Mouse (Mus musculus) bone marrow, adult 2 months (tissue): ENCODE data around the gene 4930572O03Rik.
"Not testable (repeated sequence)": the region's sequence is repeated elsewhere in the genome, so short reads cannot be mapped to it uniquely, and the experiment has no call there.

Experiments
- CTCF ChIP-seq: fragments of 200-500 bp; IDR thresholded peaks from 2 replicates; pipeline ENCODE4 v1.5.1; 2011; ENCODE audit warnings: low read length, control low read depth; ENCODE audit not compliant: control insufficient read depth, insufficient read depth
- POLR2A ChIP-seq: fragments of 200-500 bp; IDR thresholded peaks from 2 replicates; pipeline ENCODE4 v1.6.1; 2011; ENCODE audit warnings: low read depth, mild to moderate bottlenecking, control low read depth, low read length, borderline replicate concordance; ENCODE audit not compliant: control insufficient read depth

DNA sequence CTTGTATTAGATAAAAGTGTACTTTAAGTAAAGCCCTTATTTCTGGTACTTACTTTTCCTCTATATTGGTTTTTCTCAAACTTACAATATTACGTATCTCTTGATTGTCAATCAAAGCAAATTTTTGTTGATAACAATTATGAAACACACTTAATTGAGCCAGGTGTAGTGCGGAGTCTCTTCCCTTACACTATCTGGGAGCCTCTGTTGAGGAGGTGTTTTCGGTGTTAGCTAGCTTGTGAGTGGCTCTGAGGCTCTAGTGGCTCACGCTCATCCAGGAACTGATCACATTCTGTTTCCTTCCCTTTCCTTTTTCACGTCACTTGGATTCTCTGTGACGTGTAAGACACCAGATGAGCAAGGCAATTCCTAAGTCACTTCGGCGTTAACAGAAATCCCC is 53.3 kb downstream of the 4930572O03Rik start:
- TF ChIP-seq CTCF, POLR2A: not testable (repeated sequence)
